Mouse (Mus musculus) olfactory bulb, adult 2 months (tissue): ENCODE results near the gene Mast4. TPM values are rescaled to one million over a fixed set of nuclear protein-coding genes. Genes with fewer than 3 reads are reported as not detected.
A peak's percentile ranks its signal among the peaks of the same experiment; 100 is the strongest.

Experiments
- H3K27ac ChIP-seq: fragments of 200-500 bp; 2 replicates; pipeline ENCODE4 v1.5.1; 2012; ENCODE audit warnings: low read depth, low read length; ENCODE audit not compliant: insufficient read depth
- H3K4me1 ChIP-seq: fragments of 200-500 bp; 2 replicates; pipeline ENCODE4 v1.6.1; 2012; ENCODE audit warnings: low read length; ENCODE audit not compliant: control insufficient read depth, insufficient read depth
- H3K4me3 ChIP-seq: fragments of 200-500 bp; 2 replicates; pipeline ENCODE4 v1.5.1; 2012; ENCODE audit warnings: mild to moderate bottlenecking, low read depth, low read length, moderate library complexity; ENCODE audit not compliant: insufficient read depth
- CTCF ChIP-seq: fragments of 200-500 bp; IDR thresholded peaks from 2 replicates; pipeline ENCODE4 v1.5.1; 2012; ENCODE audit warnings: low read depth, mild to moderate bottlenecking, low read length, moderate library complexity; ENCODE audit not compliant: insufficient read depth
- POLR2A ChIP-seq: fragments of 200-500 bp; IDR thresholded peaks from 2 replicates; pipeline ENCODE4 v1.6.1; 2012; ENCODE audit warnings: mild to moderate bottlenecking, low read depth, low read length, moderate library complexity; ENCODE audit not compliant: insufficient read depth
- WGBS: fragments of 180-500 bp; shearing (Covaris S2); methylation state at CpG from one replicate; pipeline ENCODE4 v1.1.7; 2018; 5-methylcytosine and 5-hydroxymethylcytosine counted together
- polyA plus RNA-seq: library from polyadenylated mRNA; stranded (reverse); fragments of >200 nt; gene quantifications from 2 replicates; pipeline ENCODE4 v1.2.4, GENCODE M21; 2012; ENCODE audit warnings: low replicate concordance; ENCODE audit not compliant: missing spikeins, insufficient read depth, insufficient read length

Gene Mast4
- polyA plus RNA-seq, 1 experiment, result not detected

DNA sequence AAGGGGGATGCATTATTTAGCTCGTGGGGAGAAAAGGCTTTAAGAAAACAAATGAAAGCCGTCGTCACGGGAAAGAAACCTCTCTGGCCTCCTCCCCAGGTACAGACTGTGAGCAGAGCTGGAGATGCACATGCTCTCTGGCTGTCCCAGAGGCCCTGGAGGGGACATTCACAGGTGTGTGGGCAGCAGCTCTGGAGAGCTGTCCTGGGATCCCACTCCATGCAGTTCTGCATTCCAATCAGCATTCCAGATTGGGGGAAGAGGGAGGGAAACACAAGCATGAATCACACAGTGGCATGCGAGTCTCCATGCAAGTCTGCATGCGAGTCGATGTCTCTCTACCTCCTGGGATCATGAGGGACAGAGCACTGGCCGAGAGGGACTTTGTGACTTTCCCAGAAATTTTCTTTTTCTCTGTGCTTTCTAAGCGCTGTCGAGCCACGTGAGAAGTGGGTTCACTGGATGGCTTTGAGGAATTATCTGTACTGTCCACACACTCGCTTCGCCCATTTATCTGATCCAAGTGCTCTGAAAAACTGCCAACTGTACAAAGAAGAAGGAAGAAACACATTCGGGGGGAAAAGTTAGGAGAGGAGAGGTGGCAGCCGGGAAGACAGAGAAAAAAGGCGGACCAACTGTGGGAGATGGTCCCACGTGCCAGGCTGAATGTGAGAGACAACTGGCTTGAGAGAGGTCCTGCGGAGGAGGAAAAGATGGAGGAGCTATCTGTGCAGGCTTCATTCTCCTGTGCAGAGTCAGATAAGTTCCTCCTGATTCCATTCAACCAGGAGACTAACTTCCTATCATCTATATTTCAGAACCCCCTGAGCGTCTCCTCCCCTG, 580.4 kb downstream of the Mast4 start:
- WGBS, result 72% methylated on average over 19 of the region's 19 CpGs
- Histone ChIP-seq H3K4me3 (no peak overlapping the region), H3K4me1 (peaks cover 17% of the 10 kb centered on the region), H3K27ac (no peak overlapping the region)
- TF ChIP-seq CTCF (no peak), POLR2A (no peak)

DNA sequence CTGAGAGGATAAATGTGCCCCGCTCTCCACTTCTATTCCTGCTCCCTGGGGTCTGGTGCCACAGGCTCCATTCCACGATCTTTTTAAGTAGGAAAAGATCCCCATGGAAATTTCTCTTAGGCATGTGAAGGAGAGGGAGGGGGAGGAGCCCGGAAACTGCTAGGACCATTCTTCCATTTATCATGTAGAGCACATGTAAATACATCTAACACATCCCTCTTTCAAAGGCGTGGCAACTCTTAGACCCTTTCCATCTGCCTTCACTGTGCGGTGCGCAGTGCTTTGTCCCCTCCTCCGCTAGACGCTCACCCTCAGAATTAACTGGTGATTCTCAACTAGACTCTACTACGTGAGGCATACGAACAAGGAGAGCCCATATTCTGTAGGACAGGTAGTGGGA, 584.4 kb downstream of the Mast4 start:
- Histone ChIP-seq H3K27ac (no peak overlapping the region), H3K4me1 (peaks cover 30% of the 10 kb centered on the region), H3K4me3 (no peak overlapping the region)
- TF ChIP-seq CTCF (no peak), POLR2A (no peak)
- WGBS, result 82% methylated on average over 10 of the region's 10 CpGs

DNA sequence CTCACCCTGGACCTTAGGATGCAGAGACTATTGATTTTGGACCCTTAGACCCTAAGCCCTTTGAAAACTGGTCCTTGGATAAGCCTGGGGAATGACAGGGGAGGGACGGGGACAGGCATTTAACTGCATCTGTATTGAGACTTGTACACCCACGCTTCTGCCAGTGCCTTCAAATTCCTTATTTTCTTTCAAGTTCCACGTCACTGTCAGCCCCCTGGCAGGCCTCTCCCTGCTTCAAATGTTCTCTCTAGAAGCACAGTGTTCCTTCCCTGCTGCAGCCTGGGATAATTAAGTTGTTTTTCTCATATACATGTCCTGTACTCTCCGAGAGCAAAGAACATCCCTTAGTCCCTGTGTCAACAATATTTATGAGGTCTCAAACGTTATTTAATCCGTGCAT, 585.1 kb downstream of the Mast4 start:
- WGBS, result 53% methylated on average over 6 of the region's 6 CpGs
- Histone ChIP-seq H3K4me3 (no peak overlapping the region), H3K27ac (no peak overlapping the region), H3K4me1 (peaks cover 32% of the 10 kb centered on the region)
- no peak for TF ChIP-seq POLR2A
- TF ChIP-seq CTCF, result no peak

DNA sequence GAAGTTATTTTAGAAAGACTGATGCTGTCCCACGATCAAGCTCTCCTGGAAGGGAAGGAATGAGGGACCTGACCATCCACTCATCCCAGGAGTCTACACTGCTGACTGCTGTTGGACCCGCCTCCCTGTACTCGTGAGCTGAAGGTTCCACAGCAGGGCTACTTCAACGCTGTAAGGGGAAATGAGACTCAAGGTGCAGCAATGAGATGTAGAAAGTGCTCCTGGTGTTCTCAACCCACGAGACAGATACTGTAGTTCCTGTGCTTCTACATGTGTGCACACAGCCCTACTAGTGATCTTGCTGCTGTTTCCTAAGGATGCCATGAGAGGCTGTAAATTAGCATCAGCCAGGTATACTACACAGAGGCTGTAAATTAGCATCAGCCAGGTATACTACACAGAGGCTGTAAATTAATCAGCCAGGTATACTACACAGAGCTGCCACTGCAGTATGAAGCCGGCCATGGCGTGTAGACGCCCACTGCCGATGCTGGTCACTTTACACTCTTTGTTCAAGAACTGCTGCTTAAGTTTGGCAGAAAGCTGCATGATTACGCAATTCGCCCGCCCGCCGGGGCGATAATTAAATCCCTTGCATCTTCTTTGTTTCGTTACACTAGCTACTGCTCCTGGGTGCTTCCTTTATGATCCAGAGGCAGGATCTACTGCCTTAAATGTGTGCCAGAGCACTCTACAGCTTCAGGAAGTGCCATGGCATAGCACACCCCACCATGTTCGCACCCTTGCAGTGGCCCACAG, 587.3 kb downstream of the Mast4 start:
- Histone ChIP-seq H3K4me1 (peaks cover 25% of the 10 kb centered on the region), H3K27ac (peak overlapping the region; percentile 89), H3K4me3 (no peak overlapping the region)
- TF ChIP-seq POLR2A (no peak), CTCF (no peak)
- 26% methylated on average over 17 of the region's 17 CpGs for WGBS

DNA sequence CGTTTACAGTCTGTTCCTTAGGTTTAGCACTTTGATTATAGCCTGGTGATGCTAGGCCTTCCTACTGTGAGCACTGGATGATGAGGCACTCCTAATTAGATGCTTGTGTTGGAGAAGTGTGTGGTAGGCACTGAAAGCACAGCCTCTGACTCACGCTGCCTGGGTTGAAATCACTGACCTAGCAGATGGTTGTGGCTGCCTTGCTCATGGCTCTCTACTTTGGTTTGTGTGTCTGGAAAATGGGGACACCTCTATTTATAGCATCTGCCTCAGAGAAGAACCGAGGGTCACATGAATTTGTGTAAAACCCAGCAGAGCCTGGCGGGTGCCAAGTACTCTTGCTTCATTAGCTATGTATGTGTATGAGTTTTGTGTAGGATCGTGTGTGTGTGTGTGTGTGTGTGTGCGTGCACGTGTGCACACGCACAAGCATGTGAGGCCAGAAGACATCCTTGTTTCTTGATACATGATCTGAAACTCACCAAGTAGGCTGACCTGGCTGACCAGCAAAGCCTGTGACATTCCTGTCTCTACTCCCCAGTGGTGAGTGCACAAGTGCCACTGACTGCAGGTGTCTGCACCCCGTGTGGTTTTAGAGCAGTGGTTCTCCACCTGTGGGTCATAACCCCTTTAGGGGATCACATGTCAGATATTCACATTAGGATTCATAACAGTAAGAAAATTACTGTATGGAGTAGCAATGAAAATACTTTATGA, 588.5 kb downstream of the Mast4 start:
- Histone ChIP-seq H3K27ac (peak overlapping the region; percentile 89), H3K4me1 (peaks cover 23% of the 10 kb centered on the region), H3K4me3 (no peak overlapping the region)
- no peak for TF ChIP-seq POLR2A
- WGBS, result 57% methylated on average over 9 of the region's 9 CpGs

DNA sequence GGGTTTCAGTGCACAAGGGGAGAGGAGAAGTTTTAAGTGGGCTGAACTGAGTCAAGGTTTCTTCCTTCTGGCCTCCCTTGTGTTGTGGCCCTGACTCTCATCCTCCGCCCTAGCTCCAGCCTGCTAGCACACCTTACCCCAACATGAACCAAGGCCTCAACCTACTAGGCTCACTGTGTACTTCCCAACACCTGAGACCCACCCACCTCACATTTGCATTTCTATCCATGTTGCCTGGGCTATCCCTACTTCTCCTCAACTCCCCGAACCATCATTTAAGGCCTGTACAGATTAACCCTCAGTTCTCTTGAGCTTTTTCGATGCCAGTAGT, 589.1 kb downstream of the Mast4 start:
- 48% methylated on average over 3 of the region's 3 CpGs for WGBS

DNA sequence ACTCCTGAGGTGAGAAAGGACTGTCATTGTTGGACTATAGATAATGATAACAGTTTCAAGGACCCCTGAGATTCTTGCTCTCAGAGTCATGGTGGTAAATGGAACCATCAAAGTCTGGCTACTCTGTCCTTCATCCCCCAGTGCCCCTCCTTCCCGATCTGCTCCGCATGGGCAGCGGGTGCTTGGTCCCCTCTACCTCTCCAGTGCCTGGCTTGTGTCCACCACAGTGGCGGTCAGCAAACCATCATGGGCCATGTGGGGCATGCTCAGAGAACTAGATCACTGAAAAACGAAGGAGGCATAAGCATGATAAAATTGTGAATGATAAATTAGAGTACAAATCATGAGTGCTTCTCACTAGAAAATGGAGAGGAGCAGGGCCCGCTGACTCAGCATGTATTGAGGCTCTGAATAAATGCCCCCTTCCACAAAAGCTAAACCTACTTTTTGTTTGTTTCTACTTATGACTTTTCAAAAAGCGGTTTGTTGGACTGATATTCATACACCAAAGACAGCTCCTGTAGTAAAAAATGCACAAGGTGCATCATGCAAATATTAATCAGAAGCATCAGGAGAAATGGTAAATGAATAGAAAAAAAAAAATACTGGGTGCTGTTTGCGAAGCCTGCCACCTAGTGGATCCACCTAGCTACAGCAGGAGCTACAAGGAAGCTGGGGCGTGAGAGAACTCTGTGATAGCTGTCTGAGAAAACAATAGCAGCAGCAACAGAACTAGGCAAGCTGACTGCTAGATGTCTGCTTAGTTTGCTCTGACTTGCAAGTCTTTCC, 589.6 kb downstream of the Mast4 start:
- Histone ChIP-seq H3K4me3 (no peak overlapping the region), H3K27ac (peak overlapping the region; percentile 84), H3K4me1 (peaks cover 16% of the 10 kb centered on the region)
- no peak for TF ChIP-seq CTCF
- no peak for TF ChIP-seq POLR2A
- 65% methylated on average over 9 of the region's 9 CpGs for WGBS

More for the DNA sequence above, 589.1 kb downstream of the Mast4 start:
- H3K27ac ChIP-seq, result peak overlapping the region; percentile 84
- H3K4me1 ChIP-seq, result peaks cover 21% of the 10 kb centered on the region
- H3K4me3 ChIP-seq, result no peak overlapping the region
- no peak for TF ChIP-seq CTCF
- TF ChIP-seq POLR2A, result no peak

DNA sequence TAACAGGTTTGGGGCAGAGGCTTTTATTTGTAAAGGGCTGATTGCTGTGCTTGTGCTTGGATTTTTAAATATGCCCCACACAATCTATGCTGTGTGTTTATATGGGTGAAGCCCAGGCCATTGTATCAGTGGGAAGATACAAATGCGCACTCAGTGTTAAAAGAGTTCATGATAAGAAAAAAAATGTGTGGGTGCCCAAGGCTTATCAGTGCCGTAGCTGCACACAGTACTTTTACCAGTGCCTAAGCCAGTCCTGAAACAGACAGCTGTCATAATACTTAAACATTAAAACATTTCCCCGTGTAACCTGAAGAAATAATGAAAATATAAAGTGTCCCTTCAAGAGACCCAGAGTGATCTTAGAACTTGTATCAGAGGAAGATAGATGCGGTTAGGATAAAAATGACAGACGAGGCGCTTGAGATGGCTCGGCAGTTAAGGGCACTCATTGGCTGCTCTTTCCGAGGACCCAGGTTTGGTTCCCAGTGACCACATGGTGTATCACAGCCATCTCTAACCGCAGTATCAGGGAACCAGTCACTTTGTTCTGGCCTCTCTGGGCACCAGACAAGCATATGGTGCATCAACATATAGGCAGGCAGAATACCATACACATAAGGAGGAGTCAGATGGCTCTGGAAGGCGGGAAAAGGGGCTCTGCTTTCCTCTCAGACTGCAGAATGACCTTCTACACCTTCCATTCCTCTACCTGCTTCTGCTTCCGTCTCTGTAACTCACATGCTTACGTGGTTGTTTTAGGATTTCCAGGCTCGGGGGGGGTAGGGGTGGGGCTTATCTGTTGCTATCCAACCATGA, 594.4 kb downstream of the Mast4 start:
- WGBS, result 94% methylated on average over 13 of the region's 13 CpGs
- TF ChIP-seq CTCF, result no peak
- no peak for TF ChIP-seq POLR2A
- no peak overlapping the region for H3K4me3 ChIP-seq
- H3K27ac ChIP-seq, result no peak overlapping the region
- H3K4me1 ChIP-seq, result peaks cover 2% of the 10 kb centered on the region
